Mouse (Mus musculus) cortical plate, adult 2 months (tissue): ENCODE results near the gene Zkscan16.

ENCODE experiments used
- CTCF ChIP-seq: fragments of 200-500 bp; IDR thresholded peaks from 2 replicates; pipeline ENCODE4 v1.5.1; 2011; ENCODE audit warnings: mild to moderate bottlenecking, control low read depth, low read length; ENCODE audit not compliant: insufficient read depth; ENCODE audit errors: extremely low read depth
- POLR2A ChIP-seq: fragments of 200-500 bp; IDR thresholded peaks from 2 replicates; pipeline ENCODE4 v1.6.1; 2011; ENCODE audit warnings: mild to moderate bottlenecking, low read length, control low read depth; ENCODE audit not compliant: insufficient read depth; ENCODE audit errors: extremely low read depth

DNA sequence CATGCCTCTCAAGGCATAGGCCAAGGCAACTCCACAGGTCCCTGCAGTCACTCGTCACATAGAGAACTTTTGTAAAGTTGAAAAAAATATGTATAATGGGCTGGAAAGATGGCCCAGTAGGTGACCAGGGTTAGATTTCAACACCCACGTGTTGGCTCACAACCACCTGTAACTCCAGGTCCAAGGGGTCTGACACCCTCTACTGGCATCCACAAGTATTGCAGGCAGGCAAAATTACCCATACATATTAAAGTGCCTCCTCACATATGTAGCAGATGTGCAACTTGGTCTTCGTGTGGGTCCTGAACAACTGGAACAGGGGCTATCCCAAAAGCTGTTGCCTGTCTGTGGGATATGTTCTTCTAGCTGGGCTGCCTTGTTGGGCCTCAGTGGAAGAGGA is 15.8 kb upstream of the Zkscan16 start:
- no peak for TF ChIP-seq POLR2A
- no peak for TF ChIP-seq CTCF
